Mouse (Mus musculus): ENCODE results near the gene Mark4. TPM values are rescaled to one million over a fixed set of nuclear protein-coding genes. Genes with fewer than 3 reads are reported as not detected.

Gene Mark4
- polyA plus RNA-seq, 1 experiment: 27.4 TPM

- no peak overlapping the region for H3K4me3 ChIP-seq (ENCODE audit: insufficient read depth, low read length)
- 0 out of 2 replicates have a peak, but pooled peaks cover 4% of the 10 kb centered on the region for H3K4me1 ChIP-seq (ENCODE audit: control insufficient read depth, insufficient read depth, low read length)
- TF ChIP-seq CTCF (IDR thresholded peaks at IDR 0.05; ENCODE audit: borderline replicate concordance, insufficient read depth, low read length) (no peak), POLR2A (IDR thresholded peaks at IDR 0.05; ENCODE audit: low read depth, low read length) (no peak)
- H3K27ac ChIP-seq (ENCODE audit: insufficient read depth, low read length): no peak overlapping the region
These were observed 3.8 kb upstream of the Mark4 start for GRCm38 (mm10) chr7:19462443-19462842.

DNA sequence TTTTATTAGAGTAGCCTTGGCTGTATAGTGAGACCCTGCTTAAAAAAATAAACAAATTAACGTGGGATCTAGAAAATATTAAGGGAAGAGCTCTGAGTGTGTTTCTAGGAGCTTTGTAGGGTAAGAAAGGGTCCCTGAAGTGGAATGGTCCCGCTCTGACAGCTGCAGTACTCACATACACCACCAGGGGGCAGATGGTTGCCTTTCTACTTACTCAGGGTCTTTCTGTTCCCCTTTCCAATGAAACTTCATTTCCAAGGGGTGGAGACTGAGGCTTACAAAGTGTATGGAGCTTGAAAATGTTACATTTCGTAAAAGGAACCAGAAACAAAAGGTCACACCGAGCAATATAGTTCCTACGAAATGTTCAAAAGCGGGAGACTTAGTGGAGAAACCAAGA, 2.9 kb upstream of the Mark4 start:
- no peak overlapping the region for H3K27ac ChIP-seq (ENCODE audit: insufficient read depth, low read length)
- no peak overlapping the region for H3K4me3 ChIP-seq (ENCODE audit: insufficient read depth, low read length)
- peak; percentile 55; the same call in 1 of the 2 replicates for TF ChIP-seq CTCF (IDR thresholded peaks at IDR 0.05; ENCODE audit: borderline replicate concordance, insufficient read depth, low read length)
- no peak for TF ChIP-seq POLR2A (IDR thresholded peaks at IDR 0.05; ENCODE audit: low read depth, low read length)
- peaks cover 4% of the 10 kb centered on the region; the same call in 1 of the 2 replicates for H3K4me1 ChIP-seq (ENCODE audit: control insufficient read depth, insufficient read depth, low read length)

DNA sequence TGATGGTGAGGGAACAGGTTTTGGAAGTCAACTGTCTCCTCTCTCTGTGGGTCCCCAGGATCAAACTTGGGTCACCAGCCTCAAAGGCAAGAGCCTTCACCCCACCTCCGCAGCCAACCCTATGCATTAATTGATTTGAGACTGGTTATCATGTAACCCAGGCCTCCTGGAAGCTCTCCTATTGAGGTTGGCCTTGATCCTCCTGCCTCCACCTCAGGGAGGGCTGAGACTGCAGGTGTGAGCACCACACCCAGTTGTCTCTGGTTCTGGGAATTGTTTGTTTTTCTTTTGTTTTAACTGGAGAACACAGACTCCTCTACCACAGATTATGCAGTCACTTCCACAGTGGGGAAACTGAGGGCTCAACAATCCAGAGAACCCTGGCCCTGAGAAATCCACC, 1.9 kb upstream of the Mark4 start:
- no peak for TF ChIP-seq POLR2A (IDR thresholded peaks at IDR 0.05; ENCODE audit: low read depth, low read length)
- TF ChIP-seq CTCF (IDR thresholded peaks at IDR 0.05; ENCODE audit: borderline replicate concordance, insufficient read depth, low read length): no peak
- peaks cover 4% of the 10 kb centered on the region; the same call in 1 of the 2 replicates for H3K4me1 ChIP-seq (ENCODE audit: control insufficient read depth, insufficient read depth, low read length)
- no peak overlapping the region for H3K27ac ChIP-seq (ENCODE audit: insufficient read depth, low read length)
- H3K4me3 ChIP-seq (ENCODE audit: insufficient read depth, low read length): no peak overlapping the region

GRCm38 (mm10) chr7:19459144-19459870, 686 bp upstream of the Mark4 start:
- Histone ChIP-seq H3K27ac (ENCODE audit: insufficient read depth, low read length) (peak overlapping the region; percentile 46), H3K4me1 (ENCODE audit: control insufficient read depth, insufficient read depth, low read length) (peaks cover under 1% of the 10 kb centered on the region; the same call in 1 of the 2 replicates), H3K4me3 (ENCODE audit: insufficient read depth, low read length) (peak overlapping the region; percentile 47)
- TF ChIP-seq POLR2A (IDR thresholded peaks at IDR 0.05; ENCODE audit: low read depth, low read length) (no peak), CTCF (IDR thresholded peaks at IDR 0.05; ENCODE audit: borderline replicate concordance, insufficient read depth, low read length) (no peak)

DNA sequence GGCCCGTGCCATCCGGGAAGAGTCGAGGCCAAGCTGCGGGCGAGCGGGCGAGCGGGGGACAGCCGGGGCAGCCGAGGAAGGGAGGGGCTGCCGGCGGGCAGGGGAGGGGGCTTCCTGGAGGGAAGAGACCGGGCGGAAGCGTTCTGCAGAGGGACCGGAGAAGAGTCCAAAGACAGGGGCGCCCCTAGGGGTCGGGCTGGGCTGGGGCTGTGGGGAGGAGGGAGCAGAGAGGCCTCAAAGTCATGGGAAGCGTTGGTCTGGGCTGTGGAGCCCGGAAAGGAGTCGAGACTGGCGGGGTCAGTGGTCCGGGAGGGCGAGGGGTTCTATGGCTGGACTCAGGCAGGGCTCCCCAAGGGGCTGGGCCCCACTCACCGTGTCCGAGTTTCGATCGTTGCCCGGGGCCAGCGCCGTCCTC, 542 bp downstream of the Mark4 start:
- no peak for TF ChIP-seq CTCF (IDR thresholded peaks at IDR 0.05; ENCODE audit: borderline replicate concordance, insufficient read depth, low read length)
- TF ChIP-seq POLR2A (IDR thresholded peaks at IDR 0.05; ENCODE audit: low read depth, low read length): no peak
- H3K4me1 ChIP-seq (ENCODE audit: control insufficient read depth, insufficient read depth, low read length): no peaks in the 10 kb centered on the region; the same call in 1 of the 2 replicates
- H3K4me3 ChIP-seq (ENCODE audit: insufficient read depth, low read length): peak overlapping the region; percentile 96
- H3K27ac ChIP-seq (ENCODE audit: insufficient read depth, low read length): no peak overlapping the region

- Histone ChIP-seq H3K4me1 (ENCODE audit: control insufficient read depth, insufficient read depth, low read length) (no peaks in the 10 kb centered on the region; the same call in 1 of the 2 replicates), H3K4me3 (ENCODE audit: insufficient read depth, low read length) (peak overlapping the region; percentile 96), H3K27ac (ENCODE audit: insufficient read depth, low read length) (no peak overlapping the region; the same call in 1 of the 2 replicates)
- TF ChIP-seq CTCF (IDR thresholded peaks at IDR 0.05; ENCODE audit: borderline replicate concordance, insufficient read depth, low read length): no peak
- no peak; the same call in 1 of the 2 replicates for TF ChIP-seq POLR2A (IDR thresholded peaks at IDR 0.05; ENCODE audit: low read depth, low read length)
These were observed 1.1 kb downstream of the Mark4 start for GRCm38 (mm10) chr7:19457414-19458071.

- TF ChIP-seq POLR2A (IDR thresholded peaks at IDR 0.05; ENCODE audit: low read depth, low read length) (no peak), CTCF (IDR thresholded peaks at IDR 0.05; ENCODE audit: borderline replicate concordance, insufficient read depth, low read length) (no peak)
- Histone ChIP-seq H3K4me1 (ENCODE audit: control insufficient read depth, insufficient read depth, low read length) (no peaks in the 10 kb centered on the region; the same call in 1 of the 2 replicates), H3K27ac (ENCODE audit: insufficient read depth, low read length) (no peak overlapping the region), H3K4me3 (ENCODE audit: insufficient read depth, low read length) (0 out of 2 replicates have a peak overlapping the region, but pooled peaks have one; percentile 96)
These were observed 2.0 kb downstream of the Mark4 start for GRCm38 (mm10) chr7:19456628-19457027.

DNA sequence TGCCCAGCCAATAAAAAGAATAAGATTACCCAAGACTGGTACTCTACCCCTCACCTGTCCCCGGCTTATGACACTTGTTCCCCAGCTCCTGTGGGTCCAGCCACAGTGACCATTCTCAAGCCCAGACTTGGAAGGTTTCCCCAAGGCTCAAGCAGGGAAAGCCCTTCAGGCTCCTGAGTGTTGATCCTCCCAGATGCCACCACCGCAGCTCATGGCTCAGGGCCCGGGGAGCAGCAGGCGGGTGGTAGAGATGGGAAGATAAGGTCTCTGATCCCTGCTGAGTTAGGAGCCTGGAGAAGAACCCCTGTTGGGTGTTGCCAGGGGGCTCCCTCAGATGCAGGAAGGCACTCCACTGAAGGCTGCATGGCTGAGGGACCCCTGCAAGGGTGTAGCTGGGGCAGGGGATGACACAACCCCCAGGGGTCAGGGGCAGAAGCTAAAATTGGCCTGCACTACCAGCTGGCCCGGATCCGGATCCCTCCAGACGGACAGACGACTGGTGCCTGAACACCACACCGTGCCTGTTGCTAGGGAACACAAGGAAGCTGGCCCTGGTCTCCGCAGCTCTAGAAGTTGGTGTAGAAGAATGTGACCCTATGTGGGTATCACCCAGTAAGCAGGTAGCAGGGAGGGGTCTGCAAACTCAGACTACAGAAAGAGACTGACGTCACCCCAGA, 2.7 kb downstream of the Mark4 start:
- TF ChIP-seq CTCF (IDR thresholded peaks at IDR 0.05; ENCODE audit: borderline replicate concordance, insufficient read depth, low read length): no peak
- no peak for TF ChIP-seq POLR2A (IDR thresholded peaks at IDR 0.05; ENCODE audit: low read depth, low read length)
- H3K4me1 ChIP-seq (ENCODE audit: control insufficient read depth, insufficient read depth, low read length): no peaks in the 10 kb centered on the region; the same call in 1 of the 2 replicates
- no peak overlapping the region for H3K4me3 ChIP-seq (ENCODE audit: insufficient read depth, low read length)
- H3K27ac ChIP-seq (ENCODE audit: insufficient read depth, low read length): no peak overlapping the region

DNA sequence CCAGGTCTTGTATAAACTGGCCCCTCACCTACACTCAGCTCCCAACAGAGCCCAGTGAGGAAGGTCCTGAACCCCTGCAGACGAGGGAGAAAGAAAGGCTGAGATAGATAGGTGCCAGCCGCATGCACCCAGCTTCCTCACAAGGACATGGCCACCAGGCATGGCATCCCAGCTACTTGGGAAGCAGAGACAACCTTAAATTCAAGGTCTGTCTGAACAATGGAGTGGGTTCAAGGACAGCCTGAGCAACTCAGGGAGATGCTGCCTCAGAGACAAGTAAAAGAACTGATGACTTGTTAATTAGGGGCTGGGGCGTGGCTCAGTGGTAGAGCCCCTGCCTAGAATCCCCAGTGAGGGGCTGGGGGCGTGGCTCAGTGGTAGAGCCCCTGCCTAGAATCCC, 3.4 kb downstream of the Mark4 start:
- Histone ChIP-seq H3K4me1 (ENCODE audit: control insufficient read depth, insufficient read depth, low read length) (no peaks in the 10 kb centered on the region; the same call in 1 of the 2 replicates), H3K4me3 (ENCODE audit: insufficient read depth, low read length) (no peak overlapping the region), H3K27ac (ENCODE audit: insufficient read depth, low read length) (no peak overlapping the region)
- TF ChIP-seq POLR2A (IDR thresholded peaks at IDR 0.05; ENCODE audit: low read depth, low read length) (no peak), CTCF (IDR thresholded peaks at IDR 0.05; ENCODE audit: borderline replicate concordance, insufficient read depth, low read length) (no peak)
